Mouse (Mus musculus): ENCODE results near the gene Ccr6.

Ccr6 gene

DNA sequence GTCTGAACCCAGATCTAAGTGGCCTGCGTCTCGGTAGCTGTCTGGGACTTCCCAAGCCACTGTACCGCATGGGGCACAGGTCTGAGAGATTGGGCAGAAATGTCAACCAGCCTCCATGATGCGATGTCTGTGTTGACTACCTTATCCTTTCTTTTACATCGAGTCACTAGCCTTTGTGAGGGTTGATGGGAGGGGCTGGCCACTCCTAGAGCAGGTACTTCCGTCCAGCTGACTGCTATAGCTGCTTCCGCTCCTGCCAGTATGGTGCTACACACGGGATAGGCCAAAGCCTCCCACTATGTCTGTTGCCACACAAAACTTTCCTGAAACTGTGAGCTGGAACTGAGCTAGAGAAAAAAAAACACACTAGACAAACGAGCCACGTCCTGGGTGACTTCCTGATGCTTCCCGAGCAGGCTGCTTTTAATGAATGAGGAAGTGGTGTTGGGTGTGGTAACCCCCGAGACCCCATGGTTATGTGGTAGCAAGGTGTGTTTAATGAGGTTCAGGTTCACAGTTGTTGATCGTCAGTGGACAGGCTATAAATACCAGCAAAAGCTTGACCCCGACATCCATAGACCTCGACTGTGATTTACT is 2.1 kb upstream of the Ccr6 start:
- DNase-seq (ENCODE audit: low spot score) = no peak

DNA sequence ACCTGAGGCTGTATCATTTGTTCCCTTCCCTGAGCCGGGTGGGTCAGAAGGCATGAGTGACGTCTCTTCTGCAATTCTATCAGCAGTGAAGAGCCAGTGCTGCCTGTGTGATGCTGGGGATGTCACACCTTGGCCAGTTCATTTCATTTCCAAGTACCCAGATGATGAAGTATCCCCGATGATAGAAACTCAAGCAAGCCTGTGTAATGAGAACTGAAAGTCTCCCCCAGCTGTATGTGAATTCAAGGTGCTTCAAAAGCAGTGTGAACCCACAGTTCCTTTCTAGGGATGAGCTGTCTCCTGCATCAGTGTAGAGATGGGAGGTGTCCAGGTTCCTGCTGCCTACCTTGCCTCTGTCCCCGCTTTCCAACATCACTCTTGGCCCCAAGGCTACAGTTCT is 1.3 kb upstream of the Ccr6 start:
- DNase-seq (ENCODE audit: low spot score) = no peak

DNA sequence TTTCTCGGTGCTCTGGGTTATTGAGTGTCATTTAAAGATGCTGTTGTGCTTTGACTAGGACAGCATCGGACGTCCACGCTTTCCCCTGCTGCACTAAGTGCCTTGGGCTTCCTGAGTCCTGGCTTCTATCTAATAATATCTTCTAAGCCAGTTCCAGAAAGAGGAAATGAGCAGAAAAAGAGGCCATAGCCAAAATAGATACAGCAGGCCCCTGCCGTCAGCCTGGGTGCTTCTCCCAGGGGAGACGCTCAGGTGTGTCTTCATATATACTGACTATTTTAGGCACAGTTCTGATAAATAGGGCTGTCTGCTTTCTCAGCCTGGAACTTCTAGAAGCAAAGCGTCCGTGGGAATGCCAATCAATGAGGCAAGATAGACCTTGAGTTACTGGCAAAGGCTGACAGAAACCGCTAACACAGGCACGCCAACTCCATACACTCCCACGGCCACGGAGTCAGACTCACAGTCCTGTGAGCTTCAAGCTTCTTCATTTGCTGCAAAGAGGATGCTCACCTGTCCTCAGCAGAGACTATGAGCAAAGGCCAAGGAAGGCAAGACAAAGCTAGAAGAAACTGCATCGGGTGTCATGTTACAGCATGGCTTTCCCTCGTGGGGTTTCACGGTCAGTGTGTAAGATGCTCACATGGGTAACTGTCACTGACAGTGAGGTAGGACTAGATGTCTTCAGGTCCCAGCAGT is 2.3 kb downstream of the Ccr6 start:
- DNase-seq (ENCODE audit: low spot score) = no peak

DNA sequence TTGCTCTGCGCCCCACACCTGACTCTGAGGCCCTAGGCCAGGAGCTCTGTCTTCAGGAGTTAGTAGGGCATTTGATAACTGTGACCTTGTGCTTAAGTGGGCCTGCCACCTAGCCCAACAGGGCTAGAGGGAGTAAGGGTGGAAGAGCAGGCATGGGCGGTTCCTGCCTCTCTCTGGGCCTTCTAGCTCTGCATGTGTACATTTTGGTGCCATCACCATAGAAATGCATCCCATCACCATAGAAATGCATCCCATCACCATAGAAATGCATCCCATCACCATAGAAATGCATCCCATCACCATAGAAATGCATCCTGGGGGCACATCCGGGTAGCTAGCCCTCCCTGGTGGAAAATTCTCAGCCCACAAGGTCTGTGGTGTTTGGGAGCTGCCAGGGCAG is 3.7 kb downstream of the Ccr6 start:
- no peak for DNase-seq (ENCODE audit: low spot score)

DNA sequence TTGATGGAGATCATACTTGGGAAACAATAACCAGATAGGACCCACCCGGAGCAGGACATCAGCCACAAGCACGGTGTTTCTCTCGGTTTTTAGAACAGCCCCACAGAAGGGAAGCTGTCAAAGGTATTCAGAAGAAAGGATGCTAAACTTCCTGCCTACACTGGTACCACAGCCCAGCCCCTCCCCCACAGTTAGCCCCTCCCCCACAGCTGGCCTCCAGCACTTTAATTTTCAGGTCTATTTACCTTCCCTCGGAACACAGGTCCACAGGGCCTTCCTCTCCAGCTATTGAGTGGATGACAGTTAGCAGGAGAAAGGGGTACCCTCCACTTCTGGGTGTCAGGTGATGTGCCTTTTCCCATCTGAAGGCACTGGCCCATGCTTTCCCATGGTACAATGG is 4.7 kb downstream of the Ccr6 start:
- DNase-seq (ENCODE audit: low spot score) = no peak

DNA sequence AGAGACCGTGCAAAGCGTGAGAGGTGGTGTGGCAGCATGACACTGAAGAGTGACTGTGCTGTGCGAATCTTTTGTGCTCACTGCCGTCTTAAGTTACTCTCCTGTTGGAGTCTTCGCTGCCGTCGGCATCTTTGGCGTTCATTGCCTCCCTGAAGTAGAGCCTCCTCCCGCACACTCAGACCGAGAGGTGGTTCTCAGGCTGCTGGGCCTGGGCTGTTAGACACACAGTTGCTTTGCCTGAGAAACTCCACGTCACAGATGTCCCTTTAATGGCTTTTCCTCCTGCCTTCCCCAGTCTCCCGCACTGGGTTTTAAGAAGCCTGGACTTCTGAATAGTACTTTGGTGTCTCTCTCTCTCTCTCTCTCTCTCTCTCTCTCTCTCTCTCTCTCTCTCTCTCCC is 5.8 kb downstream of the Ccr6 start:
- no peak for DNase-seq (ENCODE audit: low spot score)

DNA sequence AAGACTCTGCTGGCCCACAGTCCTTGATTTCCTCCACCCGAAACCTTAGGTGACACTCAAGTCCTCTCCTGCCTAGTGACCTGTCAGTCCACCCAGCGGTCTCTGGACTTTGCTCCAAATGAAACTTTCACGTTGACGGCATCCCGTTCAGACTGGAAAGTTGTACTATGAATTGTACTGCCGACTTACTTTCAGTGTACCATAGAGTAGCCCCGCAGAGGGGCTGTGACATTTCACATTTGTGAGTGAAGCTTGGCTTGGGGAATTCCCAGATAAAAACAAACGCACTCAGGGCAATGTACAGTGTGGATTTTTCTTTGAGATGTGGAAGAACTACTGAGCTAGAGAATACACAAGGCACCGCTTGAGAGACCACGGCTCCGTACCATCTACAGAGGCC is 6.3 kb downstream of the Ccr6 start:
- no peak for DNase-seq (ENCODE audit: low spot score)

DNA sequence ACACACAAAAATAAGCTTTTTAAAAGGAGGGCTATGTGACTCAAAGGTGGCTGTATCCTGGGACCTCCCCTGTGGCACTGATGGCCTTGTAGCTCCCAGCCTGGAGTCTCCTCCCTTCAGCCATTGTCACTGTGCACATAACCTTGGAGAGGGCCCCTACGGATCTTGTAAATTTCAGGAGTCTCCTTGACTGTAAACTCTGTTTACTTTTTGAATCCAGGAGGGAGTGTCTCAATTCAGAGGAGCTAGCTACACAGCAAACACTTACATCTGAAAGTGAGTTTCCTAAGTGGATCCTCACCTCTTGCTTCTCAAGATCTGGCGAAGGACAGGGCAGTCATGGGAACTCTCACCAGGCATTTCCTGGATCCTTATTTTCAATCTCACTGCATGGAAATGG is 8.3 kb downstream of the Ccr6 start:
- DNase-seq (ENCODE audit: low spot score) = no peak

DNA sequence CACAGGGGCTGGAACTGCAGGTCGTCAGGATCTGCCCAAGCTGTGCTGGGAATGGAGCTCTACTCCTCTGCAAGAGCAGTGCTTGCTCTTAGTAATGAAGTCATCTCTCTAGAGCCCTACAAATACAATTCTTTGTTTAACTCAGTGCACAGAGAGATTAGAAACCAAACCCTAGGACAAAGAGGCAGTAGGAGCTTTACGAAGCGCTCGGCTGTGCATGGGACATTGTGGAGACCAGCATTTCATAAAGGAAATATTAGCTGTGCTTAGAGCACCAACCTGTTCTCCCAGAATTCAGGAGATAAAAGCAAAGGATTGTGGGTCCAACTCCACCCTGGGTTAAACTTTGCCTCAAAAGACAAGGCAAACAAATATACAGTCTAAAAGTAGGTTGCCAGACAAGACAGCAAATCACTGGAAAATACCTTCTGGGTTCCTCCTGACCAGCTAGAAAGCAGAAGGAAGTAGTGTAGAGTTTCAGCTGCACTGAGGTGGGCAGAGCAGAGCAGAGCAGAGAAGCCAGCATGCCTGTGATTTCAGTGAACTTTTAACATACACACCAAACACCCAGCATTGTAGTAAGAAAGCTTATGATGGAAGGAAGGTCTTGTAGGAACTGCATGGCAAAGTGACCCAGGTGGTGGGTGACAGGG is 10.4 kb downstream of the Ccr6 start:
- peak; percentile 9 for DNase-seq (ENCODE audit: low spot score)

DNA sequence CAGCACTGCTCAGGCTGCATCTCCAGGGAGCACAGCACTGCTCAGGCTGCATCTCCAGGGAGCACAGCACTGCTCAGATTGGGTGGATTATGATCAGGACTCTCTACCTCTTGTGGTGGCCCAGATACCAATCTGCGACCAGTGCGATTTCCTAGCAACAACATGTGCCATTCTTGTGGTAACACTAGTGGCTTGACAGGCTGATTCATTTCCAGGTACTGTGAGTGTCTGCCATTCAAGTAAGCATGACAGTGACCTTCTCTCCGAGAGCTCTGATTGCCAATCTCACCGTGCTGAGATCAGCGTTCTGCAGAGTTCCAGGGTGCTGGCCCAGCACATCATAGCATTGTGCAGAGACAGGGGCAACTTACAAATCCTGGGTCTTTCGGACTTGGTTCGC is 15.9 kb downstream of the Ccr6 start:
- DNase-seq (ENCODE audit: low spot score) = no peak

DNA sequence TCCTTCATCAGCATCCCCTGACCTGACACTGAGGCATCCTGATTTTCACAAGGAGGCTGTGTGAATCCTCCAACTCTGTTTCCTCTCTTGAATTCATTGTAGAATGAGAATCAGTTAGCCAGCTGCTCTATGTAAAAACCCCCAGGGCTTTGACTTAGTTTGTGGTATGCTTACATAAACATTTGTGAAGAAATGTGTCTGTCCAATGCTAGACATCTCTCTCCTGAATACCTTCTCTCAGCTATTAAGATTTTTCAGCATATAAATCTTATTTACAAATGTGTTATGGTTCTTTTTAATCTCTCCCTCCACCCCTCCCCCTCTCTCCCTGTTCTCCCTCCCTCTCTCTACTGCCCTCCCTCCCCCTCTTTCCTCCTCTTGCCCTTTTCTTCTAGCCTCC is 18.4 kb downstream of the Ccr6 start:
- no peak for DNase-seq (ENCODE audit: low spot score)

DNA sequence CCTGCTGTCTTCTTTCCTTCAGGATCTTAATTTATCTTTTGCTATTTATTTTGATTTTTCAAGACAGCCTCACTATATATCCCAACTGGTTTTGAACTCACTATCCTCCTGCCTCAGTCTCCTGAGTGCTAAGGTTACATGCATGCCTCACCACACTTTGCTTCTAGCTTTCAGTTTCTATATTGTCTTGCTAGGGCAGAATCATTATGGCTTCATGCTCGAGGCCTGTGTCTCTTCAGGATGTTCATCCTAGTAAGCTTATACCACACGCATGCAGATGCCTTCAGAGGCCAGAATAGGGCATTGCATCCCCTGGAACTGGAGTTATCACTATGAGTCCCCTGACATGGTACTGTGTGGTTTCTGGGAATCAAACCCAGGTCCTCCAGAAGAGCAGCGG is 19.1 kb downstream of the Ccr6 start:
- no peak for DNase-seq (ENCODE audit: low spot score)

DNA sequence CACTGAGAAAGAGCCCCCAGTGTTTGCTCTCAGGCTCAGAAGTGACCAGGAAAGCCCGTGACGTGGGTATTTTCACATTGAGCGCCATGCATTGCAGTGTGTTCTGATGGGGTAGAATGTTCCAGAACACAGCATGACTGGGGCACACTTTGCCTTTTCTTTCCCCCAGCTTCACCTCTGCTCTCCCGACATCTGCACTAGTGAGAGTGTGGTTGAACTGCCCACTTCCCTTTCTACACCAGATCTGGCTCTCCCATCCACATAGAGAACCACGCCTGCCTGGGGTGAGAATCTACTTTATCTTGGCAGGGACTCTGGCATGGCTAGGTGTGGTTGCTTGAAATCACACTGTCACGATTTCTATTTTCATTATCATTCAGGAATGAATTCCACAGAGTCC is 19.7 kb downstream of the Ccr6 start:
- no peak for DNase-seq (ENCODE audit: low spot score)

DNA sequence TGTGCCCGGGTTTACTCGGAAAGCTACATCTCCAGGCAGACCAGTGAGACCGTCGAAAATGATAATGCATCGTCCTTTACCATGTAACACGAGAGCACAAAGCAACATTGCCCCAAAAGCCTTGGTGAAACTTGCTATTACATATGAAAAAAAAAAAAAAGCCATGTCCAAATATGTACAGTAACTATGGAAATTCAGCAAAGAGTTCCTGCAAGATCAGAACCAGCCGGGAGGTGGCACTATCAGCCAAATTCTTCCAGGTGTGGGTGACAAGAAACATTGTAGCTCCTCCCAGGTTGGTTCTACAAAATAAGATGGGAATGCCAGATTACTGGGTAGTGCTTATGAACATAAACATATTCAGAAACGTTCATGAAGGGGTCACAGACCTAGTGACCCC is 21.1 kb downstream of the Ccr6 start:
- peak; percentile 13 for DNase-seq (ENCODE audit: low spot score)

DNA sequence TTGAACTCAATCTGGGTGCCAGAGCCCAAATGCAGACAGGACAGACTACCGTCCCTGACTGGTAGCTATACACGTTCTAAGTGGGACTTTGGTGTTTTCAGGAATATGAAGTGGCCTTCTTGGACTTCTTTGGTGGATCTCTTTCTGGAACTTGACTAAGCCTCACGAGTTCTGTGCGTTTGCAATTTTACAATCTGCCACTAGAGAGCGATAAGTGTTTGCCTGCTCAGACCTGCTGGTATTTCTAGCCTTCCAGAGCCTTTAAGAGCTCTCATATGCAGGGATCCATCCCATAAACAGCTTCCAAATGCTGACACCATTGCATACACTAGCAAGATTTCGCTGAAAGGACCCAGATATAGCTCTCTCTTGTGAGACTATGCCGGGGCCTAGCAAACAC is 28.8 kb downstream of the Ccr6 start:
- DNase-seq (ENCODE audit: low spot score) = peak; percentile 40

DNA sequence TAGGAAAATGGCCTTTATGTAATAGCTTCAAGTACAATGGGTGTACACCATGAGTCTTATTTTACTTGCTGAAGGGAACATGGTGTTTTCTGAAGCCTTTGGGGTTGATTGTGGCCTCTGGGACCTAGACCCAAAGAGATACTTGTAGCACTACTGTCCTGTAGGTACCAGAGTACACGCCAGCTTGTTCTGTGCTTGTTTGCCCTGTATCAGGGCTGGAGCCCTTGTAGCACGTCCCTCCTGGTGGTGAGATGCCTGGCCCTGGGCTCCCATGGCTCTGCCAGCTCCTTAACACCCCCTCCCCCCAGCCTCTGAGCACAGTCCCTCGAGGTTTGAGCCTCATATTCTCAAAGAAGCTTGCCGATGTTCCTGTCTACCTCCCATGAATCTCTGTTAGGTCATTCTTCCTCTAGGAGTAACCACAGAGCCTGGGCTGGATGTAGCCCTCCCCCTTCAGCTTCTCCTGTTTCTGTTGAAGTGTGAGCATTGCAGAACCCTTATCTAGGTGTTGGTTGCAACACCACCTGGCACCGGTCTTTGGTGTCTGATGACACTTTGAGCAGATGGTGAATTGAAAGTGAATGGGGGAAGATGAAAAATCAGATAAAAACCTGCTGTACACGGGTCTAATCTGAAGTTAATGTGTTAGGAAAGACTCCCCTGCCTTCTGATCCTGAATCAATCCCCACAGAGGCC is 36.4 kb downstream of the Ccr6 start:
- no peak for DNase-seq (ENCODE audit: low spot score)

DNA sequence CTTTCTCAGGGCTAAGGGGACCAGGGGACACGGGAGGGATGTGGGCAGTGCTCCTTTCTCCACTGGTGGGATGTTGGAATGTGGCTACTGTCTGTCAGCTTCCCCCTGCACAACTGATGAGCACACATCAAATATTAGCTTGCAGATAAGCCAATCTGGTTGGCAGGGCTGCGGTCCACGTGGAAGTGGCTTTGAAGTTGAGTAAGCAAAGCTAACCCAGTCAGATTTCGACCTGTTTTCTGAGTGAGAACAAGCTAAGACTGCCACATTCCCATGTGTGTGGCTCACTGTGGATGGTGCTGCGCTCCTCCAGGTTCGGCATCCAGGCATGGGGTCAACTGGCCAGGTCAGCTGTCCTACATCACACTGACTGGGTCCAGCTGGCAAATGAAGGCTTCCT is 37.1 kb downstream of the Ccr6 start:
- DNase-seq (ENCODE audit: low spot score) = no peak

DNA sequence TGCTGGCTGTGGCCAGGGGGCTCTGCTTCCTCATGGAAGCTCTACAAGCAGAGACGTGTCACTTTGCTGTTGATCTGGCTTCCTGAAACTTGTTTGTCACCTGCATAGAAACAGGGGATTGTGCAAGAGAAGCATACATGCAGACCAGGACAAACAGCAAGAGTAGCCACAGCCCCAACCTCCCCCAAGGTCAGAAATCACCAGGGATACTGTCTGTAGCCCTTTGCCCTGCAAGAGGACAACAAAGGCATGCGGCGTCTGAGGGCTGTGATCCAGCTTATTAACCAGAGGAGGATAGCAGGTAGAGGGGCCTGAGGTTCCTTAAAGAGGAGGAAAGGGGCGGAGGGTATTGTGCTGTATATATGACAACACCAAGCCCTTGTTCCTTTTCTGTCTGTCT is 40.2 kb downstream of the Ccr6 start:
- DNase-seq (ENCODE audit: low spot score) = no peak

DNA sequence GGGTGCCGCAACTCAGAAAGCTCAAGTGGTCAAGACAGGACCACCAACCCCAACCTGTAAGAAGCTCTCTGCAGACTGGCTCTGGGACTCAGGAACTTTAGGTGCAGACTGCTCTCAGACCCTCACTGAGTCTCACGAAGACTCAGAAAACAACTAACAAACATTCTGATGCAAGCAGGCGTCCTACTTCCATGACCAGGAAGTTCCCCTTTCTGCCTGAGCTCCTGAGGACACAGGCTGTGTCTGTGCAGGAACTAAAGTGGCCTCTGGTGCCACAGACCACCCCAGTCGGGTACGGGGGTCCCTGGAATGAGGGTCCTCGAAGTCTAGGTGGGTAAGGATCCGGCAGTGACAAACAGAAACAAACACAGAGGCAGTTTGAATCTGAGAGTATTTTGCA is 40.8 kb downstream of the Ccr6 start:
- no peak for DNase-seq (ENCODE audit: low spot score)

DNA sequence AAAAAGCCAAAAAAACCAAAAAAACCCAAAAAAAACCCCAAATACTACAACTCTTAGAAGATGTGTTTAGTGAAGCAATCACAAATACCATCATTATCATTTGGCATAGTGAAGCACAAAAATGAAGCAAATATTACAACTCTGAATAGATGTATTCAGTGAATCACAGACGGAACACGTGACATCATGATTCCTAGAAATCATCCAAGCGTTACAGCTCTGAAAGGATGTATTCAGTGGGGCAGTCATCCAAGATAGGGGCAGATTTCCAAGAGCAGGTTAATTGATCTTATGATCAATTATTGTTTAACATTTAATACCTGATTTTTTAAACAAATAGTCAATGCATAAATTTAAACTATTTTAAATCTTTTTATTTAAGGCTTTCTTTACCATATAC is 41.4 kb downstream of the Ccr6 start:
- no peak for DNase-seq (ENCODE audit: low spot score)

DNA sequence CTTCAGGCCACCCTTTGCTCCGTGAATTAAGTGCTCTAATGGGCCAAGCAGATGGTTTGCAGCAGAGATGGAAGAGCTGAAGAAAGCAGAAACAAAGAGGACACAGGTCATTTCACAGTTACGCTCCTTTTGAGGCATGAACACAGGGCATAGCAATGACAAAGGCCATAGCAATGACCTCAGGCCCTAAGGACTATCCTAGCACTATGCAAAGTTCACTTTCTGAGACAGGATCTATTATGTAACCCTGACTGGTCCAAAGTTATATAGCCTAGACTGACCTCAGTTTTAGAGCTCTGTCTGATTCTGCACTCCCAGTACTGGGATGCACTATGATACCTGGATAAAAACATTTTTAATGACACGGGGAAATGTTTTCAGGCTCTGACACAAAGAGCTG is 42.5 kb downstream of the Ccr6 start:
- no peak for DNase-seq (ENCODE audit: low spot score)

DNA sequence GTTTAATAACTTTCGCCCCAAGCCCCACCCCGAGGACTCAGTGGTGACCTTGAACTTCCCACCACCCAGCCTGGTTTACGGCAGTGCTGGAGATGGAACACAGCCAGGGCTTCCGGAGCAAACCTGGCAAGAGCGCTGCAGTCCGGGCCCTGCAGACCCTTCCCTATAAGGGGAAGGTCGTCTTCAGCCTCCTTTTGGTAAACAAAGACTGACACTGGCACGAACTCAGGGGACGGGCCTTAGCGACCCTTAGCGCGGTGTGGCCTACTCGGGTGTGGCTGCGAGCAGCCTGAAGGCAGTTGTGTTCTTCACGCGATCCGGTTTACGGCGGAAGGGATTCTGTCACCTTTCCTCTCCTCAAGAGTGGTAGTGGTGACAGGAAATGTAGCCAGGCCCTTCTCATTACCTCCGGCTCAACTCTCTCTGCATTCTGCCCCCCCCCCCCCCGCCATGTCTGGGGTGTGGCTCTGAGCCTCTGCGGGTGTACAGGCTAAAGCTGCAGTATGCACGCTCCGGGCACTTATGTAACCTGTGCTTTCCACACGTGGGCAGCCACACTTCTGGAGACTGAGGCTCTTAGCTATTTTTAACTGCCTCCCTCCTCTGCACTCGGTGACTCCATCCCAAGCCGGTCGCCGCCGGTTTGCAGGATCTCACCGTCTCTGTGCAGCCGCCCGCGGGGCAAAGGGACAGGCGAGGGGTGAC is 47.1 kb downstream of the Ccr6 start, which contains the start of gene Mpc1:
TSS of gene Mpc1 (plus strand) at position 84 of the 705 bp plus-strand sequence.
- DNase-seq (ENCODE audit: low spot score) = peak; percentile 62

Measured in urinary bladder, postnatal 14 days (tissue).